34 mouse cellular contexts compared by ENCODE assay signal in genomic region chr5:120890991-120891390, GRCm38 (mm10). TPM values are rescaled to one million over a fixed set of nuclear protein-coding genes. Genes with fewer than 3 reads are reported as not detected.
"Had no signal": no experiment of that assay in that cellular context is flagged by ENCODE, and none has a peak within 500 bp of the region (broad histone marks: within the 10 kb centered on the region; RNA-seq: fewer than 3 reads in every experiment).

No protein-coding gene starts in this region.

- H3K9me3 ChIP-seq: heart, embryonic 13.5 days; heart, embryonic 15.5 days; hindbrain, embryonic 10.5 days; hindbrain, embryonic 12.5 days; limb, embryonic 10.5 days; limb, embryonic 12.5 days; liver, embryonic 13.5 days; liver, embryonic 15.5 days had no signal

- H3K9ac ChIP-seq: heart, embryonic 13.5 days; heart, embryonic 15.5 days; hindbrain, embryonic 12.5 days; hindbrain, embryonic 14.5 days; limb, embryonic 12.5 days; liver, embryonic 13.5 days; liver, embryonic 15.5 days had no signal

- H3K4me1 ChIP-seq: heart, embryonic 13.5 days; heart, embryonic 15.5 days; hindbrain, embryonic 10.5 days; hindbrain, embryonic 12.5 days; limb, embryonic 10.5 days; limb, embryonic 12.5 days; liver, embryonic 13.5 days; liver, embryonic 15.5 days had no signal

- DNase-seq: gastrocnemius, postnatal 14 days; gastrocnemius, postnatal 36 days; heart, adult 2 months; heart, postnatal 4 days; kidney, postnatal 14 days; kidney, postnatal 4 days; liver; liver, embryonic 13.5 days had no signal

- H3K36me3 ChIP-seq: heart, embryonic 13.5 days; heart, embryonic 15.5 days; hindbrain, embryonic 10.5 days; hindbrain, embryonic 12.5 days; limb, embryonic 10.5 days; limb, embryonic 12.5 days; liver, embryonic 13.5 days; liver, embryonic 15.5 days had no signal

- ATAC-seq: hindbrain, embryonic 16.5 days; inflammation-experienced regulatory T-cells, adult 6 months; intestine, postnatal 0 days had no signal

- H3K27me3 ChIP-seq: hindbrain, embryonic 12.5 days; limb, embryonic 12.5 days; liver, embryonic 13.5 days; liver, embryonic 15.5 days had no signal

- H3K4me3 ChIP-seq: heart, adult 2 months; heart, embryonic 13.5 days; heart, embryonic 15.5 days; hindbrain, embryonic 10.5 days; hindbrain, embryonic 12.5 days; layer of hippocampus, adult 2 months; left cerebral cortex, adult 2 months; limb, embryonic 10.5 days; limb, embryonic 12.5 days; liver, embryonic 13.5 days; liver, embryonic 15.5 days had no signal

- H3K4me2 ChIP-seq: heart, embryonic 13.5 days; heart, embryonic 15.5 days; hindbrain, embryonic 12.5 days; hindbrain, embryonic 14.5 days; limb, embryonic 12.5 days; liver, embryonic 11.5 days; liver, embryonic 13.5 days; liver, embryonic 15.5 days had no signal

- H3K27ac ChIP-seq: heart, adult 2 months; heart, embryonic 13.5 days; heart, embryonic 15.5 days; hindbrain, embryonic 10.5 days; hindbrain, embryonic 12.5 days; hindbrain, embryonic 14.5 days; kidney, postnatal 0 days; layer of hippocampus, adult 2 months; left cerebral cortex, adult 2 months; limb, embryonic 10.5 days; limb, embryonic 12.5 days; liver, embryonic 13.5 days; liver, embryonic 15.5 days had no signal

RNA-seq across cellular contexts. Expression of gene Oas1g, which starts 3.6 kb away (rescaled TPM):
- total RNA-seq: gastrocnemius, adult 18-20 months; gastrocnemius, adult 8-10 months; heart, postnatal 4 days; layer of hippocampus, adult 2 months; layer of hippocampus, postnatal 10 days; layer of hippocampus, postnatal 25 days; left cerebral cortex, adult 2 months; left cerebral cortex, postnatal 14 days had no signal
- polyA plus RNA-seq: hindbrain, embryonic 12.5 days had no signal

RNA-seq across cellular contexts. Expression of gene Oas1a, which starts 16.3 kb away (rescaled TPM):
- total RNA-seq: gastrocnemius, adult 8-10 months; gastrocnemius, postnatal 14 days had no signal

RNA-seq across cellular contexts. Expression of gene Oas1d, which starts 23.3 kb away (rescaled TPM):
- total RNA-seq: gastrocnemius, adult 18-20 months; gastrocnemius, adult 8-10 months; gastrocnemius, postnatal 14 days; gastrocnemius, postnatal 36 days; heart, adult 2 months; heart, postnatal 25 days; heart, postnatal 4 days; layer of hippocampus, adult 2 months; layer of hippocampus, postnatal 25 days; left cerebral cortex, adult 2 months; left cerebral cortex, postnatal 14 days; left cerebral cortex, postnatal 36 days had no signal
- polyA plus RNA-seq: gonadal fat pad, adult 2 months; heart, adult 2 months; heart, embryonic 13.5 days; heart, embryonic 15.5 days; heart, postnatal 0 days; hindbrain, embryonic 10.5 days; hindbrain, embryonic 12.5 days; hindbrain, embryonic 14.5 days; inflammation-experienced regulatory T-cells, adult 6 months; kidney, embryonic 14.5 days; kidney, postnatal 0 days; limb, embryonic 10.5 days; limb, embryonic 12.5 days; limb, embryonic 14.5 days; liver, embryonic 11.5 days; liver, embryonic 13.5 days; liver, embryonic 15.5 days had no signal

RNA-seq across cellular contexts. Expression of gene Oas1h, which starts 29.8 kb away (rescaled TPM):
- total RNA-seq: gastrocnemius, adult 18-20 months; gastrocnemius, adult 8-10 months; gastrocnemius, postnatal 14 days; gastrocnemius, postnatal 36 days; heart, adult 2 months; heart, postnatal 25 days; heart, postnatal 4 days; layer of hippocampus, adult 2 months; layer of hippocampus, postnatal 10 days; layer of hippocampus, postnatal 25 days; left cerebral cortex, adult 2 months; left cerebral cortex, postnatal 14 days; left cerebral cortex, postnatal 36 days had no signal
- polyA plus RNA-seq: gonadal fat pad, adult 2 months; heart, adult 2 months; heart, embryonic 13.5 days; heart, embryonic 15.5 days; heart, postnatal 0 days; hindbrain, embryonic 10.5 days; hindbrain, embryonic 12.5 days; hindbrain, embryonic 14.5 days; hindbrain, embryonic 16.5 days; inflammation-experienced regulatory T-cells, adult 6 months; intestine, postnatal 0 days; kidney, embryonic 14.5 days; limb, embryonic 10.5 days; limb, embryonic 12.5 days; limb, embryonic 14.5 days; liver, embryonic 11.5 days; liver, embryonic 13.5 days; liver, embryonic 15.5 days had no signal

RNA-seq across cellular contexts. Expression of gene Oas1f, which starts 43.8 kb away (rescaled TPM):
- total RNA-seq: gastrocnemius, adult 18-20 months; gastrocnemius, adult 8-10 months; gastrocnemius, postnatal 14 days; gastrocnemius, postnatal 36 days; heart, adult 2 months; heart, postnatal 25 days; heart, postnatal 4 days; layer of hippocampus, adult 2 months; layer of hippocampus, postnatal 10 days; layer of hippocampus, postnatal 25 days; left cerebral cortex, adult 2 months; left cerebral cortex, postnatal 14 days; left cerebral cortex, postnatal 36 days had no signal
- polyA plus RNA-seq: gonadal fat pad, adult 2 months; heart, adult 2 months; heart, embryonic 13.5 days; heart, embryonic 15.5 days; heart, postnatal 0 days; hindbrain, embryonic 10.5 days; hindbrain, embryonic 12.5 days; hindbrain, embryonic 14.5 days; hindbrain, embryonic 16.5 days; inflammation-experienced regulatory T-cells, adult 6 months; intestine, postnatal 0 days; kidney, embryonic 14.5 days; limb, embryonic 10.5 days; limb, embryonic 12.5 days; limb, embryonic 14.5 days; liver, embryonic 11.5 days; liver, embryonic 13.5 days; liver, embryonic 15.5 days had no signal
